Mouse (Mus musculus): ENCODE results near the gene Adprh. TPM values are rescaled to one million over a fixed set of nuclear protein-coding genes. Genes with fewer than 3 reads are reported as not detected.

Adprh gene
- 87.6 and 88.6 TPM in 2 replicates for polyA plus RNA-seq (2015; fragmentation: Nextera tagmentation; extraction: Ambion mirVana)

GRCm38 (mm10) chr16:38452442-38453202, at the start of gene Adprh:
Gene Adprh, minus strand, starts transcription at chr16:38452703.
- Histone ChIP-seq H3K9me3 (replicated peaks; ENCODE audit: control insufficient read depth, low read length) (no peaks in the 10 kb centered on the region), H3K9ac (ENCODE audit: low read length) (peak within 1 kb of the TSS; percentile 90), H3K36me3 (ENCODE audit: control insufficient read depth, insufficient read depth) (peaks cover 6% of the 10 kb centered on the region), H3K27me3 (ENCODE audit: control insufficient read depth, insufficient read depth, low read length) (no peaks in the 10 kb centered on the region), H3K27ac (ENCODE audit: low read length) (peak within 1 kb of the TSS; percentile 87), H3K4me1 (ENCODE audit: control insufficient read depth, insufficient read depth, low read length) (peaks cover 10% of the 10 kb centered on the region), H3K4me2 (ENCODE audit: low read depth, low read length) (peak within 1 kb of the TSS; percentile 72), H3K4me3 (ENCODE audit: low read length) (peak within 1 kb of the TSS; percentile 74)
- peak; percentile 97 for ATAC-seq (replicated peaks; ENCODE audit: extremely low read depth, insufficient read depth, low FRiP score)
- under 1% methylated on average over 58 of the region's 61 CpGs for WGBS

GRCm38 (mm10) chr16:38496604-38497140, 44.2 kb upstream of the Adprh start:
- Histone ChIP-seq H3K4me2 (ENCODE audit: low read depth, low read length) (no peak overlapping the region), H3K9ac (ENCODE audit: low read length) (no peak overlapping the region), H3K27ac (ENCODE audit: low read length) (no peak overlapping the region), H3K27me3 (ENCODE audit: control insufficient read depth, insufficient read depth, low read length) (no peaks in the 10 kb centered on the region), H3K4me3 (ENCODE audit: low read length) (no peak overlapping the region), H3K36me3 (ENCODE audit: control insufficient read depth, insufficient read depth) (peaks cover 24% of the 10 kb centered on the region; the same call in 1 of the 2 replicates), H3K4me1 (ENCODE audit: control insufficient read depth, insufficient read depth, low read length) (no peaks in the 10 kb centered on the region), H3K9me3 (replicated peaks; ENCODE audit: control insufficient read depth, low read length) (no peaks in the 10 kb centered on the region)
- no peak for ATAC-seq (replicated peaks; ENCODE audit: extremely low read depth, insufficient read depth, low FRiP score)
- 79% methylated on average over 7 of the region's 7 CpGs for WGBS

GRCm38 (mm10) chr16:38493890-38494289, 41.4 kb upstream of the Adprh start:
- no peaks in the 10 kb centered on the region for H3K4me1 ChIP-seq (ENCODE audit: control insufficient read depth, insufficient read depth, low read length)
- H3K27me3 ChIP-seq (ENCODE audit: control insufficient read depth, insufficient read depth, low read length) = no peaks in the 10 kb centered on the region
- no peaks in the 10 kb centered on the region for H3K9me3 ChIP-seq (replicated peaks; ENCODE audit: control insufficient read depth, low read length)
- H3K4me3 ChIP-seq (ENCODE audit: low read length) = no peak overlapping the region
- H3K36me3 ChIP-seq (ENCODE audit: control insufficient read depth, insufficient read depth) = peaks cover 15% of the 10 kb centered on the region; the same call in 1 of the 2 replicates
- no peak overlapping the region for H3K9ac ChIP-seq (ENCODE audit: low read length)
- WGBS = 70% methylated on average over 10 of the region's 10 CpGs
- H3K4me2 ChIP-seq (ENCODE audit: low read depth, low read length) = no peak overlapping the region
- no peak overlapping the region for H3K27ac ChIP-seq (ENCODE audit: low read length)
- ATAC-seq (replicated peaks; ENCODE audit: extremely low read depth, insufficient read depth, low FRiP score) = no peak

- Histone ChIP-seq H3K4me2 (ENCODE audit: low read depth, low read length) (no peak overlapping the region), H3K27me3 (ENCODE audit: control insufficient read depth, insufficient read depth, low read length) (no peaks in the 10 kb centered on the region), H3K4me3 (ENCODE audit: low read length) (no peak overlapping the region), H3K9ac (ENCODE audit: low read length) (no peak overlapping the region), H3K9me3 (replicated peaks; ENCODE audit: control insufficient read depth, low read length) (no peaks in the 10 kb centered on the region), H3K4me1 (ENCODE audit: control insufficient read depth, insufficient read depth, low read length) (no peaks in the 10 kb centered on the region), H3K36me3 (ENCODE audit: control insufficient read depth, insufficient read depth) (peaks cover 6% of the 10 kb centered on the region; the same call in 1 of the 2 replicates), H3K27ac (ENCODE audit: low read length) (no peak overlapping the region)
- ATAC-seq (replicated peaks; ENCODE audit: extremely low read depth, insufficient read depth, low FRiP score) = no peak
- WGBS = 76% methylated on average over 3 of the region's 3 CpGs
These were observed 40.0 kb upstream of the Adprh start for GRCm38 (mm10) chr16:38492551-38492950.

GRCm38 (mm10) chr16:38483582-38484309, 31.2 kb upstream of the Adprh start:
- H3K4me2 ChIP-seq (ENCODE audit: low read depth, low read length) = peak overlapping the region; percentile 76
- peak overlapping the region; percentile 51 for H3K4me3 ChIP-seq (ENCODE audit: low read length)
- no peak overlapping the region for H3K27ac ChIP-seq (ENCODE audit: low read length)
- WGBS = 26% methylated on average over 42 of the region's 42 CpGs
- H3K9me3 ChIP-seq (replicated peaks; ENCODE audit: control insufficient read depth, low read length) = 0 out of 2 replicates have a peak, but pooled peaks cover 4% of the 10 kb centered on the region
- no peaks in the 10 kb centered on the region for H3K36me3 ChIP-seq (ENCODE audit: control insufficient read depth, insufficient read depth)
- H3K4me1 ChIP-seq (ENCODE audit: control insufficient read depth, insufficient read depth, low read length) = peaks cover 8% of the 10 kb centered on the region; the same call in 1 of the 2 replicates
- H3K27me3 ChIP-seq (ENCODE audit: control insufficient read depth, insufficient read depth, low read length) = 0 out of 2 replicates have a peak, but pooled peaks cover 2% of the 10 kb centered on the region
- peak overlapping the region; percentile 55 for H3K9ac ChIP-seq (ENCODE audit: low read length)
- ATAC-seq (replicated peaks; ENCODE audit: extremely low read depth, insufficient read depth, low FRiP score) = no peak

GRCm38 (mm10) chr16:38482780-38483562, 30.5 kb upstream of the Adprh start:
- Histone ChIP-seq H3K4me2 (ENCODE audit: low read depth, low read length) (peak overlapping the region; percentile 76), H3K36me3 (ENCODE audit: control insufficient read depth, insufficient read depth) (no peaks in the 10 kb centered on the region), H3K4me1 (ENCODE audit: control insufficient read depth, insufficient read depth, low read length) (peaks cover 8% of the 10 kb centered on the region; the same call in 1 of the 2 replicates), H3K27ac (ENCODE audit: low read length) (no peak overlapping the region), H3K9ac (ENCODE audit: low read length) (peak overlapping the region; percentile 55), H3K4me3 (ENCODE audit: low read length) (peak overlapping the region; percentile 51), H3K9me3 (replicated peaks; ENCODE audit: control insufficient read depth, low read length) (0 out of 2 replicates have a peak, but pooled peaks cover 4% of the 10 kb centered on the region), H3K27me3 (ENCODE audit: control insufficient read depth, insufficient read depth, low read length) (0 out of 2 replicates have a peak, but pooled peaks cover 2% of the 10 kb centered on the region)
- ATAC-seq (replicated peaks; ENCODE audit: extremely low read depth, insufficient read depth, low FRiP score) = 0 out of 2 replicates have a peak, but pooled peaks have one; percentile 28
- 16% methylated on average over 32 of the region's 32 CpGs for WGBS

- ATAC-seq (replicated peaks; ENCODE audit: extremely low read depth, insufficient read depth, low FRiP score) = no peak
- 79% methylated on average over 4 of the region's 4 CpGs for WGBS
These were observed 28.8 kb upstream of the Adprh start for GRCm38 (mm10) chr16:38481327-38481726.

GRCm38 (mm10) chr16:38478296-38478695, 25.8 kb upstream of the Adprh start:
- no peaks in the 10 kb centered on the region for H3K27me3 ChIP-seq (ENCODE audit: control insufficient read depth, insufficient read depth, low read length)
- 88% methylated on average over 3 of the region's 3 CpGs for WGBS
- peaks cover 15% of the 10 kb centered on the region for H3K4me1 ChIP-seq (ENCODE audit: control insufficient read depth, insufficient read depth, low read length)
- no peak overlapping the region for H3K4me2 ChIP-seq (ENCODE audit: low read depth, low read length)
- H3K4me3 ChIP-seq (ENCODE audit: low read length) = no peak overlapping the region
- H3K27ac ChIP-seq (ENCODE audit: low read length) = no peak overlapping the region
- H3K9me3 ChIP-seq (replicated peaks; ENCODE audit: control insufficient read depth, low read length) = 0 out of 2 replicates have a peak, but pooled peaks cover 4% of the 10 kb centered on the region
- H3K9ac ChIP-seq (ENCODE audit: low read length) = no peak overlapping the region
- no peaks in the 10 kb centered on the region for H3K36me3 ChIP-seq (ENCODE audit: control insufficient read depth, insufficient read depth)
- no peak for ATAC-seq (replicated peaks; ENCODE audit: extremely low read depth, insufficient read depth, low FRiP score)

More at GRCm38 (mm10) chr16:38481327-38481726, 28.8 kb upstream of the Adprh start:
- Histone ChIP-seq H3K36me3 (ENCODE audit: control insufficient read depth, insufficient read depth) (no peaks in the 10 kb centered on the region), H3K9ac (ENCODE audit: low read length) (no peak overlapping the region), H3K4me1 (ENCODE audit: control insufficient read depth, insufficient read depth, low read length) (peaks cover 16% of the 10 kb centered on the region), H3K4me3 (ENCODE audit: low read length) (no peak overlapping the region), H3K27ac (ENCODE audit: low read length) (no peak overlapping the region), H3K9me3 (replicated peaks; ENCODE audit: control insufficient read depth, low read length) (0 out of 2 replicates have a peak, but pooled peaks cover 4% of the 10 kb centered on the region), H3K27me3 (ENCODE audit: control insufficient read depth, insufficient read depth, low read length) (0 out of 2 replicates have a peak, but pooled peaks cover 2% of the 10 kb centered on the region), H3K4me2 (ENCODE audit: low read depth, low read length) (no peak overlapping the region)
